Mouse (Mus musculus) macrophage (primary cell): ENCODE measurements around the gene Inpp1. TPM values are rescaled to one million over a fixed set of nuclear protein-coding genes. Genes with fewer than 3 reads are reported as not detected.

Experiments
- H3K27ac ChIP-seq: fragments of 350-480 bp; formaldehyde crosslinking; 2 replicates; pipeline ENCODE4 v1.9.0; 2021
- H3K36me3 ChIP-seq: fragments of 350-480 bp; formaldehyde crosslinking; 2 replicates; pipeline ENCODE4 v1.9.0; 2021; ENCODE audit errors: inconsistent target
- H3K4me3 ChIP-seq: fragments of 350-480 bp; formaldehyde crosslinking; 2 replicates; pipeline ENCODE4 v1.9.0; 2021; ENCODE audit errors: inconsistent target
- H3K79me2 ChIP-seq: fragments of 350-480 bp; formaldehyde crosslinking; 2 replicates; pipeline ENCODE4 v1.9.0; 2021; ENCODE audit errors: inconsistent target
- WGBS: methylation state at CpG from one replicate; pipeline ENCODE4 v1.1.7; 2026; ENCODE audit warnings: inconsistent platforms; ENCODE audit not compliant: missing documents; 5-methylcytosine and 5-hydroxymethylcytosine counted together
- polyA plus RNA-seq: library from polyadenylated mRNA; stranded (reverse); fragments of 250-400 nt; gene quantifications from 3 replicates; pipeline ENCODE4 v1.2.4, GENCODE M21; 2018; ENCODE audit warnings: inconsistent platforms

Inpp1 gene
- polyA plus RNA-seq, 1 experiment from 2014 or later, result 13.9 TPM

GRCm38 (mm10) chr1:52805041-52805440, 12.4 kb downstream of the Inpp1 start:
- no peaks in the 10 kb centered on the region for H3K79me2 ChIP-seq
- 92% methylated on average over 1 of the region's 1 CpGs for WGBS
- H3K36me3 ChIP-seq, result no peaks in the 10 kb centered on the region
- no peak overlapping the region for H3K27ac ChIP-seq
- no peak overlapping the region for H3K4me3 ChIP-seq

DNA sequence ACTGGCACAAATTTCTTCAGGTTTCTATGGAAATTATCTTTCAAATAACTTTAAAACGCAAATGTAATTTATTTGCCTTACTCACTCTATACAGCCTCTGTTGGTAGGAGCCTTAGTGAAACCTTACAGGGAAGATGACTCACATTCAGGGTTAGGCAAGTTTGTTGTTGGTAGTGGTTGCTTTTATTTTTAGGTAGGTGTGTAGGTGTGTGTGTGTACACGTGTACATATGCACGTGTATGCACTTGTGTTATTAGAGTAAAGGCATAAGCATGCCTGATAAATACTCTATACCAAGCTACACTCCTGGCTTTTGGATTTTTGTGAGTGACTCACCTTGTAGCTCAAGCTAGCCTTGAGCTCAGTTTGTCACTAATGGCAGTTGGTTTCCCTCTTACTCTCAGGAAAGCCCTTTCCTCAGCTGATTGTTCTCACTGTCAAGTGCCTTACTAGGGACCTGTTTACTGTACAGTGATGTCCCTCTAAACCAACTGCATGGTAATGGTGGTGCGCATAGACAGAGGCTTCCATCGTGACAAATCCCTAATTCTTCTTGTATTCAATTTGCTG, 15.0 kb downstream of the Inpp1 start:
- no peaks in the 10 kb centered on the region for H3K36me3 ChIP-seq
- H3K27ac ChIP-seq, result peak overlapping the region; percentile 76; the same call in 1 of the 2 replicates
- WGBS, result 59% methylated on average over 5 of the region's 5 CpGs
- H3K79me2 ChIP-seq, result no peaks in the 10 kb centered on the region; the same call in 1 of the 2 replicates
- H3K4me3 ChIP-seq, result no peak overlapping the region

- 5% methylated on average over 5 of the region's 5 CpGs for WGBS
- Histone ChIP-seq H3K79me2 (no peaks in the 10 kb centered on the region; the same call in 1 of the 2 replicates), H3K27ac (peak overlapping the region; percentile 76), H3K36me3 (peaks cover 1% of the 10 kb centered on the region; the same call in 1 of the 2 replicates), H3K4me3 (no peak overlapping the region)
Observed at GRCm38 (mm10) chr1:52801651-52802050, 15.8 kb downstream of the Inpp1 start.

DNA sequence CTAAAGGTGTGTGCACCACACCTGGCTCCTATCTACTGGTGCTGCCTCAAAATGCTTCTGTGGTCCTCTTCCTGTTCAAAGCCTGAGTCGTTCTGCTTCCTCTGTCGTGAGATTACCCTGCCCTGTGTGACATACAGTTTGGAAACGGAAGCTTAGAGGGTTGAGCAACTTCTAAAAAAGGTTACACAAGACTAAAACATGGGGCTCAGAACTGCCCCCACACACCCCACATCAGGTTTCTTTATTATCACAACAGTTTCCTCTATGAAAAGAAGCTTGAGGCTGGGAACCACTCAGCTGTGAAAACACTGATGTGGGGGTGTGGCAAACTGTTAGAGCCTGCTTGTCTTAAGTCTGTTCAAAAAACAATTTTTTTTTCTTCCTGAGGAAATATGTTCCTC, 17.1 kb downstream of the Inpp1 start:
- Histone ChIP-seq H3K4me3 (no peak overlapping the region), H3K79me2 (no peaks in the 10 kb centered on the region; the same call in 1 of the 2 replicates), H3K36me3 (peaks cover 12% of the 10 kb centered on the region; the same call in 1 of the 2 replicates), H3K27ac (peak overlapping the region; percentile 76)
- 4% methylated on average over 3 of the region's 3 CpGs for WGBS

DNA sequence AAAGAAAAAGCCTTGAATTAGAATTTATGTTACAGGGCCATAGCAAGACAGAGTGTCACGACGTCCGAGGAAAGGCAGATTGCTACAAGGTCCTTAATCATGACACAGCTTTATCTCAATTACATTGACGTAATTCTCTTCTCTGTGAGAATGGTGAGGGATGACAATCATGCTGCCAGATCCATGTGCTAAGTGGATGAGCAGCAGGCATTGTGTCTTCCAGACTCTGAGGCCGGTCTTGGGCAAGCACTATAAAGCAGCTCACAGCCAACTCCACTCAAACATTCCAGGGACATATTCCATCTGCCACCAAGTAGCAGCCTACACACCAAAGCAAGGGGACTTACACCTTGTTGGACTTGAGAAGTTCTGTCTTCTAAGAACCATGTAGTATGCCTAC, 17.7 kb downstream of the Inpp1 start:
- Histone ChIP-seq H3K27ac (peak overlapping the region; percentile 76), H3K79me2 (no peaks in the 10 kb centered on the region; the same call in 1 of the 2 replicates), H3K4me3 (peak overlapping the region; percentile 14; the same call in 1 of the 2 replicates), H3K36me3 (peaks cover 12% of the 10 kb centered on the region; the same call in 1 of the 2 replicates)
- WGBS, result 16% methylated on average over 5 of the region's 5 CpGs

GRCm38 (mm10) chr1:52799056-52799726, 18.3 kb downstream of the Inpp1 start:
- Histone ChIP-seq H3K4me3 (peak overlapping the region; percentile 14; the same call in 1 of the 2 replicates), H3K27ac (peak overlapping the region; percentile 76), H3K79me2 (no peaks in the 10 kb centered on the region; the same call in 1 of the 2 replicates), H3K36me3 (peaks cover 17% of the 10 kb centered on the region)
- 13% methylated on average over 10 of the region's 10 CpGs for WGBS

DNA sequence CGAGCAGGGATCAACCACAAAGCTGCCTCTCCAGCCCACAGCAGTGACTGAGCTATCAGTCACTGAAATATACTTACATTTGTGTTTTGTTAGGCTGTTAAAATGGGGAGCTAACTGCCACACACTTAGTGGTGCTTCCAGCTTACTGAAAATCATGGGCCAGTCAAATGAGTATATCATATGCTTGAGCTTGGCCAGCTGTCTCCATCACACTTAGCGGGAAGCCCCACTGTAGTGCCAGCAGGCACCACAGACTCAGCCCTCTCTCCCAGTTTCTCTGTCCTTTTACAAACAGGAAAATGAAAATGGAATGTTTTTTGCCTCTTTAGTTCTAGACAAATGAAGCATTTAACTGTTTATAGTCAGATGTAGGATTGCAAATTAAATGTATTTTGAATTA, 21.6 kb downstream of the Inpp1 start:
- Histone ChIP-seq H3K27ac (no peak overlapping the region), H3K36me3 (peaks cover 36% of the 10 kb centered on the region), H3K79me2 (no peaks in the 10 kb centered on the region; the same call in 1 of the 2 replicates), H3K4me3 (no peak overlapping the region)
- WGBS, result 100% methylated on average over 2 of the region's 2 CpGs

DNA sequence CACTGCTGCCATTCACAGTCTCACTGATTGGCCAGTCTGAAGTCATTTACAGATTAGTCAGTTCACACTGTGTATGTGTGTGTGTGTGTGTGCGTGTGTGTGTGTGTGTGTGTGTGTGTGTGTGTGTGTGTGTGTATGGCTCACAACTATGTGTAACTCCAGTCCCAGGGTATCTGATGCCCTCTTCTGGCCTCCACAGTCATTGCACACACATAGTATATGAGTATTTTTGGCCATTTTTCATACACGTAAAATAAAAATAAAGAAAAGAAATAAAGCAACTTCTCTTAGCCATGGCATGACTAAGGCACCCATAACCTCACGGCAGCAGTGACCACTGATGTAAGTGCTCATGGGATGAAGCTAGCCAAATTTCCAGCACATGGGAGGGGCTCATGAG, 23.8 kb downstream of the Inpp1 start:
- no peak overlapping the region for H3K4me3 ChIP-seq
- H3K27ac ChIP-seq, result no peak overlapping the region
- H3K36me3 ChIP-seq, result peaks cover 57% of the 10 kb centered on the region
- WGBS, result 88% methylated on average over 3 of the region's 3 CpGs
- H3K79me2 ChIP-seq, result no peaks in the 10 kb centered on the region; the same call in 1 of the 2 replicates

GRCm38 (mm10) chr1:52792701-52793100, 24.8 kb downstream of the Inpp1 start:
- Histone ChIP-seq H3K36me3 (peaks cover 66% of the 10 kb centered on the region), H3K79me2 (no peaks in the 10 kb centered on the region), H3K27ac (no peak overlapping the region), H3K4me3 (no peak overlapping the region)

DNA sequence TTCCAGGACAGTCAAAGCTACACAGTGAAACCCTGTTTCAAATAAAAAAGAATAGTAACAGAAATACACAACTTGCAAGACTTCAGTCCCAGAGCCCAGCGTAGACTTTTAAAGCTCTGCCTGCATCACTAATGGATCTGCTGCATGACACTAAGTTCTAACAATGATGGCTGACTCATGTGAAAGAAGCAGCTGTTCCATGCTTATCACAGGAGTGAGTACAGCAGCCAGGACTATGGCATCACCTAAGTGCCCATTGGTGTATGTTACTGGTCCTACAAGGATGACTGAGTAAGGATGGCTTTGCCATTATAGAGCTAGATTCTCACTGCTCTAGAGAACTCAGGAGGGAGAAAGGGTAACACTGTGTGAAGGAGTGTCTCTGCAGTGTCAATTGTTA, 30.2 kb downstream of the Inpp1 start:
- 100% methylated on average over 1 of the region's 1 CpGs for WGBS
- H3K27ac ChIP-seq, result no peak overlapping the region
- H3K79me2 ChIP-seq, result no peaks in the 10 kb centered on the region
- H3K36me3 ChIP-seq, result peaks cover 49% of the 10 kb centered on the region
- no peak overlapping the region for H3K4me3 ChIP-seq

DNA sequence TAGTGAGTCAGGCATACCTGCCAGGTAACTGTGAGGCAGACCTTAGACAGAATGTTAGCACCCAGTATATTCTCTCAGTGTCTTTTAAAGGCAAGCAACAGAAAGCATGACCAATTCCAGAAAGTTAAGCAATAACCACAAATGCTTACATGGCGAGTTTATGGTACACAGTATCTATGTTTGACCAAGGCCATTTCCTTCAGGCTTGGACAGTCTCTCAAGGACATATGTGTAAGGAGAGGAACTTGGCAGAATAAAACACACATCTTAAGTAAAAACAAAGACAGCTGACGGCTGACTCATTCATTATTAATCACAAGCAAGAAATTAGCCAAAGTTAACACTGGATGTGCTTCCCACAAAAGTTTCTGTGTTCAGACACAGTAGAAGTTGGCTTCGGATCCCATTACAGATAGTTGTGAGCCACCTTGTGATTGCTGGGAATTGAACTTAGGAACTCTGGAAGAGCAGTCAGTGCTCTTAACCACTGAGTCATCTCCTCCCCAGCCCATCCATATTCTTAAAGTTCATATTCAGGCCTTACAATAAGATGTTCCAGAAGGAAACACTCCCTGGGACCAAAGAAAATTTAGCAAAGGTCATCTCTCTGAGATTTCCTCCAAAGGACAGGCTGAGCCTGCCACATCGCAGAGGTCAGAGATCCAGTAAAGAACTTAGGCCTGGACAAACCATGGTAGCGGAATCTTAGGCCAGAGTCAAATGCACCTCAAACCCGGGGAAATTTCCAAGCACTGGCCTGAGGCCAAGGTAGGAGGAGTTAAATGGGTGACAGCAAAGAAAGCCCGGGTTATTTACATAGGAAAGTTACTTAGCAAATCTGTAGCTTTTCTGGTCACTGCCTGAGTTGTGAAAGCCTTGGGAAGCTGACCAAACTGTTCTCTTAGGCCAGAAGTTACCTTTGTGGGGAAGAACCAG, 52.0 kb downstream of the Inpp1 start:
- 50% methylated on average over 7 of the region's 7 CpGs for WGBS
- H3K36me3 ChIP-seq, result no peaks in the 10 kb centered on the region
- H3K4me3 ChIP-seq, result no peak overlapping the region
- H3K79me2 ChIP-seq, result no peaks in the 10 kb centered on the region
- peak overlapping the region; percentile 97 for H3K27ac ChIP-seq

DNA sequence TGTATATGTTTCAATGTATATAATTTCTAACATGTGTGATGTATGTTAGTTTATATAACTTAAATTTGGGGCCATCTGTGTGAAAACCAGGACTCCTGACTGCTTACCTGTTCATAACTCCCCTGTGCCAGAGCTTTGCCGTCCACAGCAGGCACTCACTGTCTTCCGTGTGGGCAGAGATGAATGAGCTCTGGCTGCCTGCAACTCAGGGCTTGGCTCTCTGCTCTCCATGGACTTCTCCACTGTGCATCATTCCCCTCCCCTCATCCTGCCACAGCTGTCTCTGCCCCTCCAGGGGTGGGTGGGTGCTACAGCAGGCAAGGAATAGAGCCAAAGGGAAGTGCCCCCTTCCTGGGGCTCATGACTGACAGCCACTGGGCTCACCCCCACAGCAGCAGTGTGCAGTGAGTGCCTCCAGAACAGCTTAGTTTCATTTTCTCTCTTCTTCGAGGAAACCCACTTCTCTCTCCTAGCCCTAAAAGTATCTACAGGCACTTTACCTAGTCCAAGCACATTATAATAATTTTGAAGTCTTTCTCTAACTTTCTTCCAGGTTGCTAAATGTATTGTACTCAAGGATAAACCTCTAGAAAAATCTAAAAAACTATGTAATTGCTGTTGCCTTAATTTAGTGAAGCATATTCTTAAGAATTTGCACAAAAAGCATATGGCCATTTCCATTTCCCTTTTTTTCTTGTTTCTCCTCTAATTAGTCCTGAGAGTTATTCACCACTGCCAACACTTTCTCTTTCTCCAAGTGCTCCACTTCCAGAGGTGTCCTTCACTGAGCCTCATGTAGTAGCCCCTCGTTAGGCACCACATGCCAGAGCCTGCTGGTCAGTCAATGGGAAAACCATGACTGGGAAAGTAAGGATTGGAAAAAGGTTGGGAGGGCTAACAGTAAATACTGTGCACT, 53.3 kb downstream of the Inpp1 start:
- H3K36me3 ChIP-seq, result no peaks in the 10 kb centered on the region
- H3K4me3 ChIP-seq, result peak overlapping the region; percentile 12; the same call in 1 of the 2 replicates
- WGBS, result 30% methylated on average over 4 of the region's 4 CpGs
- H3K27ac ChIP-seq, result peak overlapping the region; percentile 97
- no peaks in the 10 kb centered on the region for H3K79me2 ChIP-seq

DNA sequence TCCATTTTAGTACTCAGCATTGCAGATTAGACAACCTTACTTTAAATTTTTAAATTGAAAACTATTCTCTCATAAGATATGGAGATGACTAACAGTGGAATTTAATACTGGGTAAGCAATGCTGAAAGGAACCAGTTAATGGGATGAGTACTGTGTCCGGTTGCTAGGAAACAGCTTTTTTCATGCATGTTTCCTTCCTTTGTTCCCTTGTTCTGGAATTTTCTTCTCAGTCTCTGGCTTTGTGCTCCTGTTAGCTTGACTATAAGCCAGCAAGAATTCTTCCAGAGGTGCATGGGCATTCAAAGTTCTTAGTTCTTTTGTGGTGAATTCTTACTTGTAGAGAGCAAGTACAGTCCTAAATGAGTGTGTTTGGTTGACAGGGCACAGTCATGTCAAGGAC, 59.3 kb downstream of the Inpp1 start:
- H3K79me2 ChIP-seq, result no peaks in the 10 kb centered on the region
- 100% methylated on average over 1 of the region's 1 CpGs for WGBS
- no peak overlapping the region for H3K27ac ChIP-seq
- no peaks in the 10 kb centered on the region for H3K36me3 ChIP-seq
- no peak overlapping the region for H3K4me3 ChIP-seq

GRCm38 (mm10) chr1:52754331-52754730, 63.2 kb downstream of the Inpp1 start:
- Histone ChIP-seq H3K36me3 (no peaks in the 10 kb centered on the region), H3K4me3 (no peak overlapping the region), H3K27ac (no peak overlapping the region), H3K79me2 (no peaks in the 10 kb centered on the region)
- WGBS, result 62% methylated on average over 1 of the region's 1 CpGs
